Mouse (Mus musculus) ES-E14 (cell line): ENCODE results near the gene Hist1h2bn.

Experiments used
- CHD2 ChIP-seq: IDR thresholded peaks from 2 replicates; pipeline ENCODE4 v1.6.1; 2014; ENCODE audit warnings: mild to moderate bottlenecking, low read depth, low read length, inconsistent platforms
- HCFC1 ChIP-seq: IDR thresholded peaks from 2 replicates; pipeline ENCODE4 v1.6.1; 2012; ENCODE audit warnings: low read length, inconsistent platforms, borderline replicate concordance; ENCODE audit not compliant: insufficient read depth
- MAFK ChIP-seq: IDR thresholded peaks from 2 replicates; pipeline ENCODE4 v1.6.1; 2014; ENCODE audit warnings: mild to moderate bottlenecking, low read depth, low read length, inconsistent platforms; ENCODE audit not compliant: insufficient read depth
- ZC3H11A ChIP-seq: IDR thresholded peaks from 2 replicates; pipeline ENCODE4 v1.6.1; 2012; ENCODE audit warnings: low read depth, mild to moderate bottlenecking, inconsistent platforms, low read length, borderline replicate concordance
- ZNF384 ChIP-seq: IDR thresholded peaks from 2 replicates; pipeline ENCODE4 v1.6.1; 2012; ENCODE audit warnings: low read depth, low read length, inconsistent platforms

DNA sequence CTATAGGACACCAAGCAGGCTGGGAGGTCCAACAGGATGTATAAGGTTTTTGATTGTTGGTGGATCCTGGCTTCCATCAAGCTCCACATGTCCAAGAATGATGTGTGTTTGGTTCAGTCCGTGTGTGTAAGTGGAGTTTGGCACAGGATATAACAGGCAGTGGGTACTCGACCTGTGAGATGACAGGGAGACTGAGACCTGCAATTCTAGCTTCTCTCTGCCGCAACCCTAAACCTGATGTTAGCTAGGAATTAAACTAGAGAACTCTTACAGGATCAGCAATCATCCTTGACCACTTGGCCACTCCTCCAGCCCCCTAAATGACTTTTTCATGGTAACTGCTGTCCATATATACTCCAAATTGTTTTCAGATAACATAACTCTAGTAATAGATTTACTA lies 1.6 kb upstream of the Hist1h2bn start:
- TF ChIP-seq ZC3H11A (no peak), CHD2 (no peak), MAFK (no peak), ZNF384 (no peak), HCFC1 (no peak)
